Mouse (Mus musculus) layer of hippocampus, adult 9-10 months (tissue): ENCODE results near the gene Abhd16b.

Experiments
- DNase-seq: peaks from one replicate; pipeline ENCODE4 v3.0.0; 2022; ENCODE audit warnings: low spot score

Abhd16b gene

GRCm38 (mm10) chr2:181541761-181542380, 48.9 kb downstream of the Abhd16b start:
- no peak for DNase-seq
